Mouse (Mus musculus) C2C12 (cell line): Measurements from ENCODE around the gene Ntn1. TPM values are rescaled to one million over a fixed set of nuclear protein-coding genes. Genes with fewer than 3 reads are reported as not detected.

Source experiments
- H3K27me3 ChIP-seq: one replicate; pipeline ENCODE4 v1.6.1; 2011; ENCODE audit not compliant: control insufficient read depth, insufficient read depth, insufficient read length
- H3K36me3 ChIP-seq: one replicate; pipeline ENCODE4 v1.6.1; 2011; ENCODE audit not compliant: control insufficient read depth, insufficient read depth
- H3K4me3 ChIP-seq: one replicate; pipeline ENCODE4 v1.5.1; 2011; ENCODE audit warnings: mild to moderate bottlenecking, control low read depth; ENCODE audit not compliant: poor library complexity, insufficient read depth, severe bottlenecking
- H3K79me2 ChIP-seq: one replicate; pipeline ENCODE4 v1.6.1; 2011; ENCODE audit not compliant: control insufficient read depth, insufficient read depth
- H3K79me3 ChIP-seq: one replicate; pipeline ENCODE4 v1.6.1; 2011; ENCODE audit warnings: low read depth, control low read depth
- H3ac ChIP-seq: one replicate; pipeline ENCODE3; 2011; ENCODE audit warnings: low read depth; ENCODE audit not compliant: control insufficient read depth, insufficient read length
- CEBPB ChIP-seq: IDR thresholded peaks from one replicate; pipeline ENCODE4 v1.6.1; 2011; ENCODE audit warnings: low read depth, mild to moderate bottlenecking, control low read depth, moderate library complexity
- CTCF ChIP-seq: IDR thresholded peaks from one replicate; pipeline ENCODE4 v1.5.1; 2011; ENCODE audit not compliant: control insufficient read depth, insufficient read depth, insufficient read length
- FOSL1 ChIP-seq: IDR thresholded peaks from one replicate; pipeline ENCODE4 v1.8.0; 2011; ENCODE audit warnings: mild to moderate bottlenecking, low read length; ENCODE audit not compliant: poor library complexity, insufficient read depth, severe bottlenecking
- MAX ChIP-seq: IDR thresholded peaks from one replicate; pipeline ENCODE4 v1.6.1; 2011; ENCODE audit warnings: mild to moderate bottlenecking, control low read depth
- MYOD1 ChIP-seq: IDR thresholded peaks from one replicate; pipeline ENCODE4 v1.6.1; 2011; ENCODE audit warnings: low read depth; ENCODE audit not compliant: control insufficient read depth, insufficient read length
- MYOG ChIP-seq: IDR thresholded peaks from one replicate; pipeline ENCODE4 v1.6.1; 2011; ENCODE audit not compliant: control insufficient read depth, insufficient read length; ENCODE audit errors: extremely low read depth
- USF1 ChIP-seq: IDR thresholded peaks from one replicate; pipeline ENCODE4 v1.6.1; 2011; ENCODE audit warnings: low read depth, mild to moderate bottlenecking, control low read depth, moderate library complexity
- polyA plus RNA-seq: library from polyadenylated mRNA; unstranded; fragments of >200 nt; fragmentation: generic; extraction: Trizol; gene quantifications from one replicate; pipeline ENCODE4 v1.2.1, GENCODE M21; 2012; ENCODE audit warnings: missing spikeins

The Ntn1 gene
- polyA plus RNA-seq, 1 experiment: 19.4 TPM

DNA sequence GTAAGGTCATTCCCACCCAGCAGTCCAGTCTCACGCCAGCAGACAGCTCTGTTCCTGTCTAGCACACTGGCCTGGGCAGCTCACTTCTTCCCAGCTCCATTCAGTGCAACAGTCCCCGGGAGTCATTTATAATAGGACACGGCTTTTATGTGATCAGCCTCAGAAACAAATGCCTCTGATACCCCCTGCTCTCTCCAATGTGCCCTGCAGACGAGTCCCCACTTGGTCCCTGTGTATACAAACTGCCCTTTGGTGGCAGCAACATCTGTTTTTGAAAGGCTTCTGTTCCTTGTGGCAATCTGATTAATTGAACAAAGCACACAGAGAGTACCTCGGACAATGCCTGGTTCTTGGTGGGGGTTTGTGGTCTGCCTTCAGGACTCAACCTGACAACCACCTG lies 22.2 kb downstream of the Ntn1 start:
- peaks cover 97% of the 10 kb centered on the region for H3K79me2 ChIP-seq
- TF ChIP-seq MYOG: no peak
- TF ChIP-seq MYOD1: no peak
- no peak for TF ChIP-seq CTCF
- no peak for TF ChIP-seq MAX
- no peak for TF ChIP-seq USF1
- no peak for TF ChIP-seq FOSL1
- no peak for TF ChIP-seq CEBPB
- H3K27me3 ChIP-seq: no peaks in the 10 kb centered on the region
- peaks cover 44% of the 10 kb centered on the region for H3K36me3 ChIP-seq
- H3ac ChIP-seq: no peak overlapping the region
- H3K79me3 ChIP-seq: peaks cover 46% of the 10 kb centered on the region
- no peak overlapping the region for H3K4me3 ChIP-seq

- H3K79me3 ChIP-seq: peaks cover 20% of the 10 kb centered on the region
- H3K36me3 ChIP-seq: peaks cover 52% of the 10 kb centered on the region
- H3K79me2 ChIP-seq: peaks cover 91% of the 10 kb centered on the region
- TF ChIP-seq USF1 (no peak), CTCF (no peak), CEBPB (no peak), MYOD1 (no peak), FOSL1 (no peak), MAX (no peak)
- H3K4me3 ChIP-seq: no peak overlapping the region
- H3ac ChIP-seq: no peak overlapping the region
- no peaks in the 10 kb centered on the region for H3K27me3 ChIP-seq
These were observed 27.5 kb downstream of the Ntn1 start for GRCm38 (mm10) chr11:68373105-68373504.

DNA sequence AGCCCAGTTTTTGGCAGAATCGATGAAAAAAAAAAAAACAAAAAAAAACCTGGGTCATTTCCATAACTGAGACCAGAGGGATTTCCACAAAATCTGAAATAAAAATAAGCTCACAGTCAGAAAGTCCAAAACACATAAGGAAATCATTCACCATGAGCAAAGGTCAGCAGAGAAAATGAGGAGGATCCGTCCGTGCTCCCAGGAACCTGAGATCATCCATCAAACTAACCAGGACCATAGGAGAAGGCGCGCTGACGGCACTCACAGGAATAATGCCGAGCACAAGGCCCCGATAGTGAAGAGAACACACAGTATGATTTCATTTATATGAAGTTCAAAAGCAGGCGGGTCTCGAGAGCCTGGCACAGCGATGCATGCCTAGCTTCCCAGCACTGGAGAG lies 29.0 kb downstream of the Ntn1 start:
- Histone ChIP-seq H3ac (no peak overlapping the region), H3K27me3 (no peaks in the 10 kb centered on the region), H3K36me3 (peaks cover 43% of the 10 kb centered on the region), H3K79me2 (peaks cover 93% of the 10 kb centered on the region), H3K4me3 (no peak overlapping the region), H3K79me3 (peaks cover 31% of the 10 kb centered on the region)
- no peak for TF ChIP-seq CEBPB
- no peak for TF ChIP-seq MYOD1
- no peak for TF ChIP-seq CTCF
- no peak for TF ChIP-seq FOSL1
- no peak for TF ChIP-seq USF1
- TF ChIP-seq MYOG: no peak
- no peak for TF ChIP-seq MAX

DNA sequence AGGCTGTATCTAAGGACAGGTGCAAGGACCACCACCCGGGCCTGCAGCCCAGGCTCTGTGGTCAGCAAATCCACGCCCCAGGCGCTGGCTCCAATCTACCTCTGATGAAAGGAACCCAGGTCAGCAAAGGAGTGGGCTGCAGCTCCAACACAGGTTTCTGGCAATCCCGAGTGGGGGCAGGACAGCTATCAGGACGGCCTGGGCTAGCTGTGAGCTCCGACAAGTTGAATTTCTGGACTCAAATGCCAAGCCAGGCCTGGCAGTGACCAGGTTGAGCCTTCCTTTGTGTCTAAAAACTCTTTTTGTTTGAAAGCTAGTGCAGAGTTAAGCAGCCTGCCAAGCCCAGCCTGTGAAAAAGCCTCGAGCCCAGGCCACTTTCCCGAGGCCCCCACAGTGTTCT lies 43.7 kb downstream of the Ntn1 start:
- TF ChIP-seq MYOG (no peak), CTCF (no peak), MYOD1 (no peak), CEBPB (no peak), MAX (no peak), FOSL1 (no peak), USF1 (no peak)
- Histone ChIP-seq H3K79me3 (peaks cover 4% of the 10 kb centered on the region), H3K36me3 (peaks cover 31% of the 10 kb centered on the region), H3K79me2 (peaks cover 6% of the 10 kb centered on the region), H3ac (no peak overlapping the region), H3K4me3 (no peak overlapping the region), H3K27me3 (no peaks in the 10 kb centered on the region)

GRCm38 (mm10) chr11:68355561-68355960 lies 45.1 kb downstream of the Ntn1 start:
- Histone ChIP-seq H3K4me3 (no peak overlapping the region), H3K27me3 (no peaks in the 10 kb centered on the region), H3ac (no peak overlapping the region), H3K79me2 (peaks cover 9% of the 10 kb centered on the region), H3K36me3 (peaks cover 22% of the 10 kb centered on the region), H3K79me3 (peaks cover 7% of the 10 kb centered on the region)
- no peak for TF ChIP-seq CTCF
- no peak for TF ChIP-seq CEBPB
- no peak for TF ChIP-seq MYOG
- no peak for TF ChIP-seq FOSL1
- TF ChIP-seq USF1: no peak
- TF ChIP-seq MYOD1: no peak
- TF ChIP-seq MAX: no peak

DNA sequence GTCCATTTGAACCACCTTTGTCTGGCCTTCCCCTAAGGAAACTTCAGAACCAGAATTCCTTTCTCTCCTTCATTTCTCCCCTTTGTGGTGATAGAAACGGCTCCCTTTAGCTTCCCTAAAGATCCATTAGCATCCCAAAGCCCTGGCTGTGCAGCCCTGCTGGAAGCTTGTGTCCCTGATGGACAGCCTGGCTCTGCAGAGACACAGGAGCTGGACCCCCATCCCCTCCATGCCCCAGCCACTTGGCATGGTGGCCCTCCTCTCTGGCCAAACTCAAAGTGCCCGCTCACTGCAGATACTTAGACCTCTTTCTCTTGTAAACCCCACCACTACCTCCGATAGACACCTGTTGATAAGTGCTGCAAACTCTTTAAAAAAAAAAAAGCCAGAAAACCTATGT lies 45.8 kb downstream of the Ntn1 start:
- no peak overlapping the region for H3ac ChIP-seq
- H3K36me3 ChIP-seq: peaks cover 23% of the 10 kb centered on the region
- no peak overlapping the region for H3K4me3 ChIP-seq
- H3K79me3 ChIP-seq: peaks cover 7% of the 10 kb centered on the region
- H3K27me3 ChIP-seq: no peaks in the 10 kb centered on the region
- TF ChIP-seq MYOG: no peak
- TF ChIP-seq MYOD1: no peak
- H3K79me2 ChIP-seq: peaks cover 9% of the 10 kb centered on the region
